Mouse (Mus musculus): ENCODE results near the gene Elovl1. TPM values are rescaled to one million over a fixed set of nuclear protein-coding genes. Genes with fewer than 3 reads are reported as not detected.

The Elovl1 gene
- polyA plus RNA-seq (2017; shearing (Covaris generic)) = 66.7 TPM

GRCm38 (mm10) chr4:118427768-118428451, at the start of gene Elovl1:
Gene Elovl1, plus strand, starts transcription at chr4:118428093.

GRCm38 (mm10) chr4:118409142-118409900, 18.6 kb upstream of the Elovl1 start, which contains the start of the genes Szt2 and Med8:
Gene Szt2, minus strand, starts transcription at chr4:118409273.
Gene Med8, plus strand, starts transcription at chr4:118409337.

GRCm38 (mm10) chr4:118436820-118437603, 9.1 kb downstream of the Elovl1 start, which contains the start of gene Cdc20:
Gene Cdc20, minus strand, starts transcription at chr4:118437352.

DNA sequence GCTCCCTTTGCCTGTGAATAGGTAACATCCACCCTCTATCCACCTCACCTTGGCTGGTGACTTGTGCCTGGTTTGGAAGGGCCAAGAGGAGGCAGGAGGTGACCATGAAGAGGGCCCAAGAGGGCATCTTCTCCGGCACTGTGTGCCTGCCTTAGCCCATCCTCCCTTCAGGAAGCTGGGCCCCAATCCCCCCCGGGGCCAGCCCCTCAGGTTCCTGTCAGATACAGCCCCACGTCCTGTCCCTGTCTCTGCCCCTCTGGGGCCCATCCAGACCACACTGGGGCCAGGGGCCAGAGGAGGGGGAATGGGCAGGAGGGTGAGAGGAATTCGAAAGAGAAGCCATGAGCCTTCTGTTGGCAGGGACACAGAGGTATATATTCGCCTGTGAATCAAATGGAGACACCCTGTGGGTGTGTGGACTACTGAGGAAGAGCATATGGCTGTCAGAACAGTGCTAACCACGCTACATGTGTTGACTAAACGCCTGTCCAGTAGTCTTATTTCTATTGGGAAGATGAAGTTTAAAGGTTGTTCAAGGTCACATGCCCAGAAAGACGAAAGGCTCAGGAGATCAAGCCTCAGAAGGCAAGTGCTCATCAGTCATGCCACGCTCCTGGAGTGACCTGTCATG, 29.6 kb downstream of the Elovl1 start, which contains the start of gene Mpl:
TSS of gene Mpl (minus strand) at position 169 of the 631 bp plus-strand sequence.

Other genes with a start within 250 kb of the Elovl1 start
- 17.7 TPM for gene Kdm4a, start 248.1 kb upstream of the Elovl1 start, polyA plus RNA-seq (2017; shearing (Covaris generic))
- gene Ptprf, start 136.7 kb upstream of the Elovl1 start, polyA plus RNA-seq (2017; shearing (Covaris generic)) = 1.5 TPM
- gene Szt2, start 18.8 kb upstream of the Elovl1 start, polyA plus RNA-seq (2017; shearing (Covaris generic)) = 14.5 TPM
- 42.6 TPM for gene Med8, start 18.8 kb upstream of the Elovl1 start, polyA plus RNA-seq (2017; shearing (Covaris generic))
- 9.7 TPM for gene Cdc20, start 9.3 kb downstream of the Elovl1 start, polyA plus RNA-seq (2017; shearing (Covaris generic))
- gene Mpl, start 29.4 kb downstream of the Elovl1 start, polyA plus RNA-seq (2017; shearing (Covaris generic)) = not detected
- not detected for gene Tie1, start 62.0 kb downstream of the Elovl1 start, polyA plus RNA-seq (2017; shearing (Covaris generic))
- not detected for gene 2610528J11Rik, start 98.9 kb downstream of the Elovl1 start, polyA plus RNA-seq (2017; shearing (Covaris generic))
- gene Tmem125, start 116.0 kb downstream of the Elovl1 start, polyA plus RNA-seq (2017; shearing (Covaris generic)) = not detected
- gene Cfap57, start 192.7 kb downstream of the Elovl1 start, polyA plus RNA-seq (2017; shearing (Covaris generic)) = not detected
- 125 TPM for gene Ebna1bp2, start 192.7 kb downstream of the Elovl1 start, polyA plus RNA-seq (2017; shearing (Covaris generic))
- not detected for gene Olfr62, start 230.9 kb downstream of the Elovl1 start, polyA plus RNA-seq (2017; shearing (Covaris generic))